In the genomic region with DNA sequence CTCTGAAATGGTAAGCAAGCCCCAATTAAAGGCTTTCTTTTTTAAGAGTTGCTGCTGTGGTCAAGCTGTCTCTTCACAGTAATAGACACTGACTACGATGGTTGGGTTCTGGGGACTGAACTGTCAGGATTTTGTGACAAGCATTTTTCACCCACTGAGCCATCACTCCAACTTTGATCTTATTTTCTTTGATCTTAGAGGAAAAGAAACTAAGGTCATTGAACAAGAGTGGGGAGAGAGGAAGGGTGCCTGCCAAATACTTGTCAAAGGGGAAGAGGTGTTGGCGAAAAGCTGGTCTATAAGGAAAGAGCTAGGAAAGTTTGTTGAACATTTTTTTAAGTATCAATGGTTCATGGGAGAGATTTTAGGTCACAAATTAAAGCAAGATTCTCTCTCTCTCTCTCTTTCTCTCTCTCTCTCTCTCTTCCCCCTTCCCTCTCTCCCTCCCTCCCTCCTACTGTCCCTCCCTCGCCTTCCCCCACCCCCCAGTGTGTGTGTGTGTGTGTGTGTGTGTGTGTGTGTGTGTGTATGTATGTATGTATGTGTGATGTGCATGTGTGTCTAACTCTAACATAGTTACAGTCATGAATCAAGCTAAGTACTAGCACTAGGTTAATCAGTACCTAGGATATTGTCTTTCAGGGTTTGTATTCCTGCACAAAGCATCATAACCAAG, we compare ENCODE assay signal across 25 mouse cellular contexts. TPM values are rescaled to one million over a fixed set of nuclear protein-coding genes. Genes with fewer than 3 reads are reported as not detected.
"Had no signal": no experiment of that assay in that cellular context is flagged by ENCODE, and none has a peak within 500 bp of the region (broad histone marks: within the 10 kb centered on the region; RNA-seq: fewer than 3 reads in every experiment).

No protein-coding gene starts in this region.

- H3K9me3 ChIP-seq: kidney, embryonic 15.5 days; limb, embryonic 10.5 days; liver, embryonic 15.5 days; midbrain, embryonic 15.5 days; neural tube, embryonic 12.5 days; stomach, embryonic 15.5 days had no signal

- H3K27ac ChIP-seq: kidney, embryonic 15.5 days; left cerebral cortex, adult 2 months; limb, embryonic 10.5 days; liver, embryonic 15.5 days; macrophage; midbrain, embryonic 15.5 days; neural tube, embryonic 12.5 days; stomach, embryonic 15.5 days had no signal

- DNase-seq: kidney, adult 2 months; kidney, postnatal 14 days; right cerebral cortex, postnatal 4 days; spleen, adult 18-20 months; thymus, adult 2 months; thymus, postnatal 25 days had no signal

- H3K36me3 ChIP-seq: kidney, embryonic 15.5 days; limb, embryonic 10.5 days; liver, embryonic 15.5 days; midbrain, embryonic 15.5 days; neural tube, embryonic 12.5 days; stomach, embryonic 15.5 days had no signal

- H3K4me2 ChIP-seq: kidney, embryonic 15.5 days; liver, embryonic 11.5 days; liver, embryonic 15.5 days; midbrain, embryonic 11.5 days; midbrain, embryonic 15.5 days; neural tube, embryonic 12.5 days; stomach, embryonic 15.5 days had no signal

- H3K27me3 ChIP-seq: kidney, embryonic 15.5 days; liver, embryonic 15.5 days; megakaryocyte, embryonic 14.5 days; midbrain, embryonic 15.5 days; neural tube, embryonic 12.5 days; stomach, embryonic 15.5 days had no signal

- H3K9ac ChIP-seq: kidney, embryonic 15.5 days; liver, embryonic 15.5 days; midbrain, embryonic 15.5 days; neural tube, embryonic 12.5 days; stomach, embryonic 15.5 days had no signal

- ATAC-seq: intestine, embryonic 16.5 days; midbrain, embryonic 15.5 days had no signal

- H3K4me1 ChIP-seq: kidney, embryonic 15.5 days; limb, embryonic 10.5 days; liver, embryonic 15.5 days; megakaryocyte, embryonic 14.5 days; midbrain, embryonic 15.5 days; neural tube, embryonic 12.5 days; stomach, embryonic 15.5 days had no signal

- H3K4me3 ChIP-seq: kidney, embryonic 15.5 days; left cerebral cortex, adult 2 months; limb, embryonic 10.5 days; liver, embryonic 15.5 days; megakaryocyte, embryonic 14.5 days; midbrain, embryonic 15.5 days; neural tube, embryonic 12.5 days; stomach, embryonic 15.5 days had no signal

RNA-seq across cellular contexts. Expression of a gene that starts 28.5 kb away (rescaled TPM):
- total RNA-seq: layer of hippocampus, postnatal 25 days; left cerebral cortex, adult 2 months; left cerebral cortex, postnatal 14 days; monocyte, adult 5-6 weeks; neutrophil, adult 5-6 weeks had no signal
- polyA plus RNA-seq: kidney, adult 2 months; kidney, embryonic 15.5 days; limb, embryonic 10.5 days; limb, embryonic 14.5 days; liver, embryonic 11.5 days; liver, embryonic 15.5 days; macrophage; midbrain, embryonic 11.5 days; midbrain, embryonic 15.5 days; neural tube, embryonic 12.5 days; testis, adult 2 months; thymus, adult 2 months; urinary bladder, adult 2 months had no signal

RNA-seq across cellular contexts. Expression of a gene that starts 47.3 kb away (rescaled TPM):
- total RNA-seq: left cerebral cortex, adult 2 months; monocyte, adult 5-6 weeks; neutrophil, adult 5-6 weeks had no signal
- polyA plus RNA-seq: kidney, embryonic 15.5 days; limb, embryonic 10.5 days; liver, embryonic 15.5 days; macrophage; midbrain, embryonic 11.5 days; midbrain, embryonic 15.5 days had no signal
